Mouse (Mus musculus) neural tube, embryonic 14.5 days (tissue): Measurements from ENCODE around the gene C130026I21Rik. TPM values are rescaled to one million over a fixed set of nuclear protein-coding genes. Genes with fewer than 3 reads are reported as not detected.

Experiments
- ATAC-seq: fragments of 200-750 bp; cut with Nextera tagmentation; 2 replicates; pipeline ENCODE4 v1.8.0; 2017; ENCODE audit warnings: low read depth, mild to moderate bottlenecking, moderate TSS enrichment, moderate library complexity
- H3K27ac ChIP-seq: fragments of 300-500 bp; sonication (generic); 2 replicates; pipeline ENCODE4 v1.5.1; 2014; ENCODE audit warnings: low read depth, mild to moderate bottlenecking, control low read depth, low read length, moderate library complexity, mixed read lengths
- H3K27me3 ChIP-seq: fragments of 300-500 bp; sonication (generic); 2 replicates; pipeline ENCODE4 v1.6.1; 2014; ENCODE audit warnings: low read length; ENCODE audit not compliant: control insufficient read depth, insufficient read depth
- H3K36me3 ChIP-seq: fragments of 300-500 bp; sonication (generic); 2 replicates; pipeline ENCODE4 v1.6.1; 2014; ENCODE audit warnings: low read length, mixed read lengths; ENCODE audit not compliant: control insufficient read depth, insufficient read depth
- H3K4me1 ChIP-seq: fragments of 300-500 bp; sonication (generic); 2 replicates; pipeline ENCODE4 v1.6.1; 2014; ENCODE audit warnings: low read length; ENCODE audit not compliant: control insufficient read depth, insufficient read depth
- H3K4me2 ChIP-seq: fragments of 300-500 bp; sonication (generic); 2 replicates; pipeline ENCODE4 v1.6.1; 2014; ENCODE audit warnings: mild to moderate bottlenecking, low read depth, low read length, control low read depth
- H3K4me3 ChIP-seq: fragments of 300-500 bp; sonication (generic); 2 replicates; pipeline ENCODE4 v1.5.1; 2014; ENCODE audit warnings: low read depth, low read length, control low read depth, mixed read lengths
- H3K9ac ChIP-seq: fragments of 300-500 bp; sonication (generic); replicated peaks from 2 replicates; pipeline ENCODE4 v1.6.1; 2014; ENCODE audit warnings: low read depth, mild to moderate bottlenecking, control low read depth, low read length, mixed read lengths
- H3K9me3 ChIP-seq: fragments of 300-500 bp; sonication (generic); 2 replicates; pipeline ENCODE4 v1.6.1; 2016; ENCODE audit warnings: low read length; ENCODE audit not compliant: control insufficient read depth
- WGBS: fragments of 180-500 bp; shearing (Covaris S2); extraction: QIAGEN DNeasy Blood & Tissue Kit; methylation state at CpG from one replicate; pipeline ENCODE4 v1.1.7; 2014; 5-methylcytosine and 5-hydroxymethylcytosine counted together
- microRNA-seq: library from miRNA; unstranded; fragments of <30 nt; microRNA quantifications from one replicate; pipeline ENCODE4, GENCODE M21; 2016
- polyA plus RNA-seq: library from polyadenylated mRNA; unstranded; fragments of >200 nt; fragmentation: Nextera tagmentation; extraction: Ambion mirVana; gene quantifications from 2 replicates; pipeline ENCODE4 v1.2.1, GENCODE M21; 2014

The C130026I21Rik gene
- polyA plus RNA-seq, 1 experiment from 2014 or later = 0.36 TPM

- no peaks in the 10 kb centered on the region for H3K36me3 ChIP-seq
- no peak for ATAC-seq
- H3K4me3 ChIP-seq = no peak overlapping the region
- H3K27me3 ChIP-seq = no peaks in the 10 kb centered on the region
- WGBS = 93% methylated on average over 3 of the region's 3 CpGs
- H3K9ac ChIP-seq = no peak overlapping the region
- H3K9me3 ChIP-seq = no peaks in the 10 kb centered on the region
- no peaks in the 10 kb centered on the region for H3K4me1 ChIP-seq
- H3K4me2 ChIP-seq = no peak overlapping the region
- H3K27ac ChIP-seq = no peak overlapping the region
These were observed 324.4 kb downstream of the C130026I21Rik start for GRCm38 (mm10) chr1:84945950-84946349.

- Histone ChIP-seq H3K4me1 (no peaks in the 10 kb centered on the region), H3K27me3 (no peaks in the 10 kb centered on the region), H3K36me3 (no peaks in the 10 kb centered on the region), H3K4me2 (no peak overlapping the region), H3K4me3 (no peak overlapping the region), H3K9ac (no peak overlapping the region), H3K27ac (no peak overlapping the region), H3K9me3 (no peaks in the 10 kb centered on the region)
- 98% methylated on average over 4 of the region's 4 CpGs for WGBS
- ATAC-seq = no peak
These were observed 326.8 kb downstream of the C130026I21Rik start for GRCm38 (mm10) chr1:84943549-84943948.

Small RNA genes within 50 kb of the gene (microRNA-seq; reads per million reads assigned to microRNA genes)
- gene Gm27907 = not detected

Other genes with a start within 250 kb of the C130026I21Rik start
- gene Gm10553, start 170.4 kb downstream of the C130026I21Rik start, polyA plus RNA-seq = not detected in 2 replicates
- gene A530032D15Rik, start 160.7 kb downstream of the C130026I21Rik start, polyA plus RNA-seq = not detected in 2 replicates